Mouse (Mus musculus) midbrain, embryonic 13.5 days (tissue): ENCODE measurements around the gene Tceal9. TPM values are rescaled to one million over a fixed set of nuclear protein-coding genes. Genes with fewer than 3 reads are reported as not detected.
"Not testable (repeated sequence)": the region's sequence is repeated elsewhere in the genome, so short reads cannot be mapped to it uniquely, and the experiment has no call there.

Experiments used
- ATAC-seq: fragments of 200-750 bp; cut with Nextera tagmentation; 2 replicates; pipeline ENCODE4 v1.8.0; 2017; ENCODE audit warnings: mild to moderate bottlenecking, moderate TSS enrichment, moderate library complexity
- H3K27ac ChIP-seq: fragments of 300-500 bp; sonication (generic); 2 replicates; pipeline ENCODE4 v1.5.1; 2015; ENCODE audit warnings: inconsistent platforms, mild to moderate bottlenecking, moderate library complexity
- H3K27me3 ChIP-seq: fragments of 300-500 bp; sonication (generic); 2 replicates; pipeline ENCODE4 v1.6.1; 2015; ENCODE audit warnings: mild to moderate bottlenecking, inconsistent platforms
- H3K36me3 ChIP-seq: fragments of 300-500 bp; sonication (generic); 2 replicates; pipeline ENCODE4 v1.6.1; 2015; ENCODE audit warnings: mild to moderate bottlenecking, inconsistent platforms
- H3K4me1 ChIP-seq: fragments of 300-500 bp; sonication (generic); replicated peaks from 2 replicates; pipeline ENCODE4 v1.6.1; 2015; ENCODE audit warnings: inconsistent platforms
- H3K4me2 ChIP-seq: fragments of 300-500 bp; sonication (generic); replicated peaks from 2 replicates; pipeline ENCODE4 v1.6.1; 2015; ENCODE audit warnings: moderate library complexity, mild to moderate bottlenecking, inconsistent platforms
- H3K4me3 ChIP-seq: fragments of 300-500 bp; sonication (generic); replicated peaks from 2 replicates; pipeline ENCODE4 v1.5.1; 2015; ENCODE audit warnings: mild to moderate bottlenecking, inconsistent platforms
- H3K9ac ChIP-seq: fragments of 300-500 bp; sonication (generic); replicated peaks from 2 replicates; pipeline ENCODE4 v1.6.1; 2015; ENCODE audit warnings: mild to moderate bottlenecking, inconsistent platforms
- H3K9me3 ChIP-seq: fragments of 300-500 bp; sonication (generic); 2 replicates; pipeline ENCODE4 v1.6.1; 2016; ENCODE audit warnings: mild to moderate bottlenecking, inconsistent platforms
- WGBS: fragments of 180-500 bp; shearing (Covaris S2); methylation state at CpG from one replicate; pipeline ENCODE4 v1.1.7; 2015; 5-methylcytosine and 5-hydroxymethylcytosine counted together
- polyA plus RNA-seq: library from polyadenylated mRNA; unstranded; fragments of >200 nt; fragmentation: Nextera tagmentation; extraction: Ambion mirVana; gene quantifications from 2 replicates; pipeline ENCODE4 v1.2.1, GENCODE M21; 2015

Tceal9 gene
- 354 and 388 TPM in 2 replicates for polyA plus RNA-seq

- peak within 1 kb of the TSS; percentile 53 for H3K4me2 ChIP-seq
- peak within 1 kb of the TSS; percentile 75 for H3K9ac ChIP-seq
- no peaks in the 10 kb centered on the region for H3K36me3 ChIP-seq
- H3K4me3 ChIP-seq: peak within 1 kb of the TSS; percentile 62
- WGBS: 29% methylated on average over 20 of the region's 20 CpGs
- 0 out of 2 replicates have a peak, but pooled peaks cover 4% of the 10 kb centered on the region for H3K4me1 ChIP-seq
- H3K27ac ChIP-seq: peak within 1 kb of the TSS; percentile 83
- ATAC-seq: peak; percentile 92
- no peaks in the 10 kb centered on the region for H3K27me3 ChIP-seq
- H3K9me3 ChIP-seq: no peaks in the 10 kb centered on the region
Observed at GRCm38 (mm10) chrX:136244574-136245229, at the start of gene Tceal9. Tceal9 (plus strand) TSS chrX:136245079.

GRCm38 (mm10) chrX:136195193-136195944 lies 49.5 kb upstream of the Tceal9 start:
- Histone ChIP-seq H3K36me3 (no peaks in the 10 kb centered on the region), H3K9ac (no peak overlapping the region), H3K27me3 (no peaks in the 10 kb centered on the region; the same call in 1 of the 2 replicates), H3K4me2 (no peak overlapping the region), H3K27ac (no peak overlapping the region), H3K4me1 (no peaks in the 10 kb centered on the region), H3K4me3 (no peak overlapping the region), H3K9me3 (no peaks in the 10 kb centered on the region)
- ATAC-seq: no peak
- 82% methylated on average over 16 of the region's 16 CpGs for WGBS

GRCm38 (mm10) chrX:136196873-136197272 lies 48.0 kb upstream of the Tceal9 start:
- Histone ChIP-seq H3K4me2 (no peak overlapping the region), H3K9me3 (no peaks in the 10 kb centered on the region), H3K27me3 (peaks cover 1% of the 10 kb centered on the region; the same call in 1 of the 2 replicates), H3K4me1 (no peaks in the 10 kb centered on the region), H3K27ac (no peak overlapping the region), H3K4me3 (no peak overlapping the region), H3K36me3 (no peaks in the 10 kb centered on the region), H3K9ac (no peak overlapping the region)
- 48% methylated on average over 1 of the region's 1 CpGs for WGBS
- ATAC-seq: no peak

- Histone ChIP-seq H3K27me3 (peaks cover 6% of the 10 kb centered on the region), H3K27ac (peak overlapping the region; percentile 70), H3K9ac (peak overlapping the region; percentile 67), H3K4me3 (peak overlapping the region; percentile 50), H3K36me3 (no peaks in the 10 kb centered on the region), H3K9me3 (no peaks in the 10 kb centered on the region), H3K4me2 (peak overlapping the region; percentile 57), H3K4me1 (no peaks in the 10 kb centered on the region)
- WGBS: 27% methylated on average over 7 of the region's 7 CpGs
- ATAC-seq: peak; percentile 77
Observed at GRCm38 (mm10) chrX:136203257-136203656, 41.6 kb upstream of the Tceal9 start.

- peak; percentile 95 for ATAC-seq
- Histone ChIP-seq H3K4me3 (peak within 1 kb of the TSS; percentile 50), H3K27ac (peak within 1 kb of the TSS; percentile 70), H3K36me3 (no peaks in the 10 kb centered on the region), H3K4me1 (no peaks in the 10 kb centered on the region), H3K4me2 (peak within 1 kb of the TSS; percentile 57), H3K9ac (peak within 1 kb of the TSS; percentile 67), H3K9me3 (no peaks in the 10 kb centered on the region), H3K27me3 (peaks cover 6% of the 10 kb centered on the region)
- 29% methylated on average over 9 of the region's 9 CpGs for WGBS
Observed at GRCm38 (mm10) chrX:136203664-136204066, 41.2 kb upstream of the Tceal9 start, which contains the start of gene Tceal5. Tceal5 (minus strand) TSS chrX:136203876.

- Histone ChIP-seq H3K9me3 (no peaks in the 10 kb centered on the region), H3K27me3 (peaks cover 6% of the 10 kb centered on the region), H3K4me3 (no peak overlapping the region), H3K4me1 (no peaks in the 10 kb centered on the region), H3K4me2 (no peak overlapping the region), H3K36me3 (no peaks in the 10 kb centered on the region), H3K9ac (no peak overlapping the region), H3K27ac (no peak overlapping the region)
- 87% methylated on average over 6 of the region's 6 CpGs for WGBS
- no peak for ATAC-seq
Observed at GRCm38 (mm10) chrX:136204406-136204805, 40.5 kb upstream of the Tceal9 start.

GRCm38 (mm10) chrX:136213396-136213795 lies 31.5 kb upstream of the Tceal9 start:
- Histone ChIP-seq H3K4me1 (no peaks in the 10 kb centered on the region; the same call in 1 of the 2 replicates), H3K4me2 (no peak overlapping the region), H3K9ac (no peak overlapping the region), H3K27me3 (no peaks in the 10 kb centered on the region), H3K36me3 (no peaks in the 10 kb centered on the region), H3K4me3 (no peak overlapping the region), H3K9me3 (no peaks in the 10 kb centered on the region), H3K27ac (no peak overlapping the region)
- WGBS: 72% methylated on average over 2 of the region's 2 CpGs
- ATAC-seq: no peak

GRCm38 (mm10) chrX:136214729-136215677 lies 29.9 kb upstream of the Tceal9 start, which contains the start of the genes Tceal7 and Bex1:
Tceal7 (plus strand) TSS chrX:136214779.
Bex1 (minus strand) TSS chrX:136215513.
- not testable (repeated sequence) for H3K4me1 ChIP-seq, H3K27me3 ChIP-seq, H3K27ac ChIP-seq, H3K36me3 ChIP-seq, H3K9me3 ChIP-seq
- peak within 1 kb of the TSS; percentile 43 for H3K4me3 ChIP-seq
- H3K9ac ChIP-seq: peak within 1 kb of the TSS; percentile 53
- peak; percentile 95 for ATAC-seq
- H3K4me2 ChIP-seq: peak within 1 kb of the TSS; percentile 53
- WGBS: 29% methylated on average over 15 of the region's 67 CpGs

GRCm38 (mm10) chrX:136216303-136216702 lies 28.6 kb upstream of the Tceal9 start:
- no peaks in the 10 kb centered on the region for H3K27me3 ChIP-seq
- H3K4me2 ChIP-seq: no peak overlapping the region
- 39% methylated on average over 1 of the region's 1 CpGs for WGBS
- H3K4me3 ChIP-seq: no peak overlapping the region
- no peaks in the 10 kb centered on the region; the same call in 1 of the 2 replicates for H3K4me1 ChIP-seq
- H3K9ac ChIP-seq: no peak overlapping the region
- no peak for ATAC-seq
- no peak overlapping the region for H3K27ac ChIP-seq
- H3K9me3 ChIP-seq: no peaks in the 10 kb centered on the region
- H3K36me3 ChIP-seq: no peaks in the 10 kb centered on the region

- Histone ChIP-seq H3K4me2 (no peak overlapping the region), H3K9ac (no peak overlapping the region), H3K27ac (no peak overlapping the region), H3K36me3 (no peaks in the 10 kb centered on the region), H3K4me1 (no peaks in the 10 kb centered on the region), H3K4me3 (no peak overlapping the region), H3K9me3 (no peaks in the 10 kb centered on the region), H3K27me3 (peaks cover 3% of the 10 kb centered on the region; the same call in 1 of the 2 replicates)
- ATAC-seq: no peak
- WGBS: 79% methylated on average over 6 of the region's 6 CpGs
Observed at GRCm38 (mm10) chrX:136223714-136224113, 21.2 kb upstream of the Tceal9 start.

- Histone ChIP-seq H3K9me3 (no peaks in the 10 kb centered on the region), H3K4me1 (no peaks in the 10 kb centered on the region), H3K9ac (no peak overlapping the region), H3K36me3 (no peaks in the 10 kb centered on the region), H3K27me3 (peaks cover 3% of the 10 kb centered on the region; the same call in 1 of the 2 replicates), H3K4me3 (no peak overlapping the region), H3K27ac (no peak overlapping the region), H3K4me2 (no peak overlapping the region)
- 61% methylated on average over 5 of the region's 5 CpGs for WGBS
- ATAC-seq: no peak
Observed at GRCm38 (mm10) chrX:136227768-136228167, 17.1 kb upstream of the Tceal9 start.
